ENCODE assay signal across 8 mouse cellular contexts in the genomic region with DNA sequence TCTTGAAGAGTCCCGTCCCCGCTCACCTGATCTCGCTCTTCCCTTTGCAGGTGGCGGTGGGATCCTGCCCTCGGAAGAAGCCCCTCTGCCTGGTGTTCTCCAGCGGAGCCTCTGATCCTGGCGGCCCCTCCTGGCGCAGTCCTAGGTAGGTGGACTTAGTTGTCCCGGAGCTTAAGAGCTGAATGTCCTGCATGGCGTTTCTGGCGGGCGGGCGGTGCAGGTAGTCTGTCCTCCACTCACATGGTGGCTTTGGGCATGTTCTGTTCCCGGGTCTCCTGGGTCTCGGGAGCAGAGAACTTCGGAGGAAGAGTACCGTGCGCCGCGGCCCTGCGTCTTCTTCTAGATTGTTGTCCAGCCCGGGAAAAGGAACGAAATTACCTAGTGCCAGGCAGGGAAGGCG. TPM values are rescaled to one million over a fixed set of nuclear protein-coding genes. Genes with fewer than 3 reads are reported as not detected.
DNase-seq lines count a peak whose midpoint lies in the region; ATAC-seq and TF ChIP-seq lines count a peak whose summit lies in the region.

No protein-coding gene starts in this region.

- TF ChIP-seq CTCF in gastrocnemius, adult 2 months (IDR thresholded peaks at IDR 0.05), result no peak

- H3K9ac ChIP-seq in hindbrain, embryonic 15.5 days, result peak overlapping the region; percentile 81

- intact Hi-C loops in gastrocnemius, adult 2 months (cut with DNase I), result loop anchor here (5.0 kb wide), 2 partner anchors 37 to 57 kb away; no protein-coding TSS in a partner anchor

- H3K9me3 ChIP-seq in hindbrain, embryonic 15.5 days, result no peaks in the 10 kb centered on the region

- no peaks in the 10 kb centered on the region for H3K27me3 ChIP-seq in hindbrain, embryonic 15.5 days

- 1% methylated on average over 24 of the region's 24 CpGs for WGBS in hindbrain, embryonic 15.5 days

- H3K4me3 ChIP-seq in gastrocnemius, adult 2 months, result peak overlapping the region; percentile 95
- H3K4me3 ChIP-seq in hindbrain, embryonic 15.5 days, result peak overlapping the region; percentile 75

- no peak for DNase-seq in gastrocnemius, adult 2 months
- DNase-seq in gastrocnemius, adult 8-10 months (ENCODE audit: low spot score in 2 of 2), result no peak
- DNase-seq in 3T3-L1 (ENCODE audit: low read depth, low spot score), result peak; percentile 40
- DNase-seq in lung, postnatal 14 days, result peak; percentile 16
- no peak for DNase-seq in embryo, embryonic 10 days (ENCODE audit: low spot score)
- DNase-seq in cerebellum, postnatal 36 days, result no peak

- H3K36me3 ChIP-seq in hindbrain, embryonic 15.5 days, result peaks cover 14% of the 10 kb centered on the region

- H3K4me1 ChIP-seq in hindbrain, embryonic 15.5 days (replicated peaks), result peaks cover 24% of the 10 kb centered on the region

- H3K27ac ChIP-seq in gastrocnemius, adult 2 months, result peak overlapping the region; percentile 96
- peak overlapping the region; percentile 88 for H3K27ac ChIP-seq in hindbrain, embryonic 15.5 days (replicated peaks)

- peak; percentile 12; the same call in 1 of the 2 replicates for ATAC-seq in common myeloid progenitor, adult 5-6 weeks (replicated peaks; ENCODE audit: low read depth, poor library complexity, severe bottlenecking)
- ATAC-seq in hindbrain, embryonic 15.5 days (ENCODE audit: low FRiP score, low read depth), result no peak; the same call in 1 of the 2 replicates

- H3K4me2 ChIP-seq in hindbrain, embryonic 15.5 days, result peak overlapping the region; percentile 80

RNA-seq across cellular contexts. Expression of gene Rtl10, which starts 0.3 kb away (rescaled TPM):
- total RNA-seq in gastrocnemius, adult 2 months (2021), result 1 to 10 TPM; 3.2 to 4.1 TPM
- total RNA-seq in gastrocnemius, adult 8-10 months (2022), result 1 to 10 TPM; 2.9 to 4.6 (median 3.7) TPM
- total RNA-seq in common myeloid progenitor, adult 5-6 weeks (2017), result 0.49 and 5.9 TPM in 2 replicates
- 2.9 and 3.4 TPM in 2 replicates for polyA plus RNA-seq in hindbrain, embryonic 15.5 days (2015; fragmentation: Nextera tagmentation; extraction: Ambion mirVana)

RNA-seq across cellular contexts. Expression of gene Gnb1l, which starts 0.5 kb away (rescaled TPM):
- total RNA-seq in gastrocnemius, adult 2 months (2021), result 1 to 10 TPM; 4.0 to 4.4 TPM
- total RNA-seq in gastrocnemius, adult 8-10 months (2022), result 1 to 10 TPM; 3.1 to 6.1 (median 3.7) TPM
- 4.5 and 5.0 TPM in 2 replicates for total RNA-seq in common myeloid progenitor, adult 5-6 weeks (2017)
- 14.8 and 16.7 TPM in 2 replicates for polyA plus RNA-seq in hindbrain, embryonic 15.5 days (2015; fragmentation: Nextera tagmentation; extraction: Ambion mirVana)

Comparison
In these comparisons a context has a peak if more than half of its experiments do, and no peak if none do; other contexts are left out.
1. DNase-seq: peak in 3T3-L1 (single experiment) and lung, postnatal 14 days (single experiment); none in gastrocnemius, adult 2 months (single experiment), gastrocnemius, adult 8-10 months (0 of 2), embryo, embryonic 10 days (single experiment) and cerebellum, postnatal 36 days (0 of 2).